Mouse (Mus musculus): ENCODE results near the gene Umad1.
A peak's percentile ranks its signal among the peaks of the same experiment; 100 is the strongest.

The Umad1 gene

DNA sequence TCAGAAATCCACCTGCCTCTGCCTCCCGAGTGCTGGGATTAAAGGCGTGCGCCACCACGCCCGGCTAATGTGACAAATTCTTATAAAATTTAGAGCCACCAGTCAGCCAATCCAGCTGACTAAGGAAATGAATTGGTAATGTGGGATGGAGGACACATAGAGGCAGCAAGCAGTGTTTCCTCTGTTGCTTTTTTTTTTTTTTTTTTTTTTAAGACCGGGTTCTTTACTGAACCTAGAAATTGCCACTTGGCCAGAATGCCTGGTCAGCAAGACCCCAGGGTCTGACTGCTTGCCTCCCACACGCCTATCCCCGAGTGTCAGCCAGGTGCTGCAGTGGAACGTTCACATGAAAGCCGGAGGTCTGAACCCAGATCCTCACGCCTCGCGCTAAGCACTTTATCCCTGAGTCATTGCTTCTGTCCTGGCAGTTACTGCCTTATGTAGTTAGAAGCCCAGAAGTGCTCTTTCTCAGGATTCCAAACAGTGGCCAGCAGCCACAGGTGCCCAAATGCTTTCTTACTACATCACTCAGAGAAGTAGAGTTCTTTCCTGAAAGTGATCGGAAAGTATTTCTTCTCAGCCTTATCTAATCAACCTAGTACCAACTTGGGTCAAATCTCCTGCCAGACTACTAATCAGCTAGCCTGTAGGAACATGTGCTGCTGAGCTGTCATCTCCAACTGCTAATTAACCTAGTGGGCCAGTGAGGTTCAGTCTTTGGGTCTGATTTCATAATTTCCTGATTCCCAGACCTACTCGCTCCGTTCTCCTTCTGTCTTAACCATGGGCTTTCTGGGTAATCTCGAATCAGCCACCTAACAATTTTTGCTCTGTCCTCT is 225.6 kb downstream of the Umad1 start:
- DNase-seq, result no peak

- no peak for DNase-seq
Observed at GRCm38 (mm10) chr6:8485414-8486175, 226.5 kb downstream of the Umad1 start.

- DNase-seq, result no peak
Observed at GRCm38 (mm10) chr6:8486391-8487043, 227.4 kb downstream of the Umad1 start.

DNA sequence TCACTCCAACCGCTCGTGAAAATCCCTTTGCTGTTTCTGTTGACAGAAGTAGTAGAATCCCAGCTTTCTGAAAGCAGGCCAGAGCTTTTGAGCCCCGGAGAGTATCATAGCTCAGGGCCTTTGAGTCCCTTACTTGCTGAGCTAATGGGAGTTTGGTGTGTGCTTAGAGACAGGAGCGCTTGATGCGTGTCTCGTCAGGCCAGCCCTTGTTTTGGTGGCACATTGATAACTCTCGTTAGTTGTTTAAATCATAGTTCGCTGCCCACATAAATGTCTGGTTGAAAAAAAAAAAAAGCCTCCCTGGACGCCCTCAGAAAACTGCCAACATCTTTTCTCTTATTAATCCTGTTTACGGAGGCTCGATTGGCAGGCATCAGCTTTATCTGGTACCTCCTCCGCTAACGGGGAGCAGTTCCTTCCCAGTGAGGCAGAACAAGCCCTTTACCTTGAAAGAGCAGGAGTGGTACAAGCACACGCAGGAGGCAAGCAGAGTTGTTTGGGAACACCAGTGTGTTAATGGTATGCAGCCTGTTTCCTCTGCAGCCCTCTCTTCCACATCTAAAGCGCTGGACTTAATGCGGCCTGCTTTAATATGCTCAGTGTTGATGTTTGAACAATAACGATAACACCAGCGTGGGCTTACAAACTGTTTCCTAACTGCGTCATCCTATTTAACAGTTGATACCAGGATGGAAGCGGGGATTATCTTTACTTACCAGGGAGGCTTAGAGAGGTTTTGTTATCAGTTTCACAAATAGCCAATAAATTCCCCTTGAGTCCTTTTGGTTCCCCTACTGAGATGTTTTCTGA is 228.2 kb downstream of the Umad1 start:
- DNase-seq, result no peak

- no peak for DNase-seq
Observed at GRCm38 (mm10) chr6:8488249-8488648, 229.2 kb downstream of the Umad1 start.

DNA sequence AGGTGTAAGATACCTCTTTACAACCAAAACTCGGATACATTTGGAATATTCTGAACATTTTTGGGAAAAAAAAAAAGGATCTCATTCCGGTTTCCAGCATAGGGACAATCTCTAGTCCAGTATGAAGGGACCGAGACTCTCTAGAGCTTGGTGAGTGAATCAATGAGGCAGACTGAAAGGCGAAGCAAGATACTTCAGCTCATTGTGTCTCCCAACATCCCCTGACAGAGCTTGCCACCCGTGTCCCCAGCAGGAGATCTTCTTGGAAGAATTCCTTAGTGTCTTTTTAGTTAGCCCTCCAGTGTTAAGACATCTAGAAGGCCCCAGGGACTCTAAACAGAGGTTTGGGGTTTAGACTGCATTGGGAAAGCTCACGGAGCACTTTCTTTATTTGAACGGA is 230.2 kb downstream of the Umad1 start:
- no peak for DNase-seq

DNA sequence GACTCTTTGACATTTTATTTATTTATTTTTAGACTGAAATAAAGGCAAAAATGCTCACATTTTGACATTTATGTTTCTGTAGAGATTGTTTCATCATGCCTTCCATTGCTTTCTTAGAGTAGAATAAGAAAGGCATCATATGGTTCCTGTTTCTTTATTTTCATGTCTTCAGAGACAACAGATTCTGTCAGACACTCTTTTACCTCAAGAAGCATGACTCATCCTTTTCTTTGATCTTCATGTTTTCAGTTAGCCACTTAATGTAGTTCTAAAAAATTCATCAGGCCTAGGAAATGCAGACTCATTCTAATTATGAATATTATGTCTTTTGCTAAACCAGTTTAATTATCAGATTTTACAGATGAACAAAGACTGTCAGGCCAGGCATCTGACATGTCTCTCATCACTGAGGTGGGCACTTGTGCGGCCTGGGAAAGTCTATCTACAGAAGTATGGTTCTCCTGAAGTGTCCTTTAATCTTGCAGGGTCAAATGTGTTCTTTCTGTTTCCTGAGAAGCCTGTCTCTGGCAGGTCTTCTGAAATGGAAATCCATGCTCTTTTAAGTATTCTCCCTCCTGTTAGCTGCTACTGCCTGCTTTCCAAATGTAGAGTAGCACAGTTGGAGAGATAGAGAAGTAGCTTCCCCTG is 231.0 kb downstream of the Umad1 start:
- no peak for DNase-seq

- no peak for DNase-seq
Observed at GRCm38 (mm10) chr6:8492248-8492647, 233.2 kb downstream of the Umad1 start.

- DNase-seq, result no peak
Observed at GRCm38 (mm10) chr6:8495109-8495826, 236.2 kb downstream of the Umad1 start.

DNA sequence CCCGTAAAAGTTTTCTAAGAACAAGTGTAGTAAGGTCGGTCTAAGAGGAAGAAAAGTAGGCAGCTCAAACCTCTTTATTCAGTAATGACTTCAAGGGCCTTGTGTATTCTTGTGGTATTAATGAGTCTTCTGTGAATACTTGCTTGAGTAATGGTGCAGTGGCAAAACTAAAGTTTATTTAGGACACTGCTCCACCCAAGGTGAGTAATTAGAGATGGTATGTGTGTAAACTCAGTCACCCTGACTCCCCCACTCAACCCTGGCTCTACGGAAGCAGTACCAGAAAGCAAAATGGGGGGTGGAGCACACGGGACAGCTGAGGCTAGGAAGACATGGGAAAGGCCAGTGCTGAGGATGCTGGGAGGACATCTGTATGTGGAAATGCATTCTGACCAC is 236.7 kb downstream of the Umad1 start:
- DNase-seq, result no peak

- DNase-seq, result no peak
Observed at GRCm38 (mm10) chr6:8497234-8497867, 238.3 kb downstream of the Umad1 start.

- no peak for DNase-seq
Observed at GRCm38 (mm10) chr6:8497868-8498257, 238.8 kb downstream of the Umad1 start.

DNA sequence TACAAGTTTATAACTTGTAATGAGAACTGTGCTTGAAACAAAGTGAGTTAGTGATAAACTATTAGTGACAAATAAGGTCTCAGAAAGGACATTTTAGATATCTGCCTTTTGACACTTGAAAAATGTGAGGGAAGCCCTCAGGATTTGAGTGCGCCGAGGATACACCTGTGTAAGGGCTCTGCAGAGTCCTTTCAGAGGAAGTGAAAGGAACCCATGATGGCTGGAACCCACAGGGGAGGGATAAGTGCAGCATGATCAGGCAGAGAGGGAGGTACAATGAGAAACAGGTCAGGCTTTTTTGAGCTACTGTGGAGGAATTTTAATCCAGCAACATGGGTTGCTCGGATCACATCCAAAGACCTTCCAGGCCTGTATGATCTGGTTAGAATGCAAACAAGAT is 239.9 kb downstream of the Umad1 start:
- no peak for DNase-seq

- DNase-seq, result no peak
Observed at GRCm38 (mm10) chr6:8503953-8504352, 244.9 kb downstream of the Umad1 start.

- no peak for DNase-seq
Observed at GRCm38 (mm10) chr6:8504521-8505228, 245.6 kb downstream of the Umad1 start.

GRCm38 (mm10) chr6:8506631-8507030 is 247.5 kb downstream of the Umad1 start:
- DNase-seq, result peak in 1 of 2 experiments; percentile 47
